Mouse (Mus musculus): ENCODE data around the gene Olfr237-ps1. TPM values are rescaled to one million over a fixed set of nuclear protein-coding genes. Genes with fewer than 3 reads are reported as not detected.

The Olfr237-ps1 gene
- polyA plus RNA-seq, 1 experiment from 2014 or later: not detected

DNA sequence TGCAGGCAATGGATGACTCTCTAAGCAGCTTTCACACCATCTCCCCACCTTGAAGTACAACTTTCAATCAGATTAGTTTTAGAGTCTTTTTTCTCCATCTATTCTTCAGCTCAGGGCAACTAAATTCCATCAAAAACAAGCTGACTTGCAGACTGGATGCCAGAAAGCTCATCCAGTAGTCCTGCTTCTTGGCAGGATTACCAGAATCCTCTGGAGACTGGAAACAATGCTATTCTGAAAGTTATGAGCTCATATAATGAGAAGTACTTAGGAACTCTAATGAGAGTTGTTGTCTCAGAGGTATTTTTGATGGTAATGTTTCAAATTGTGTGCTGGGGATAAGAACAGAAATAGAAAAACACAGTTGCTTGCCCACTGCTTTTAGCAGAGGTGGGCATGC, 50.4 kb downstream of the Olfr237-ps1 start, which contains the start of gene Olfr435:
Gene Olfr435, plus strand, starts transcription at position 366 of the 400 bp plus-strand sequence.
- no peaks in the 10 kb centered on the region for H3K4me1 ChIP-seq (ENCODE audit: control insufficient read depth, insufficient read depth, low read length)
- H3K4me2 ChIP-seq (ENCODE audit: low read depth, low read length): no peak within 1 kb of the TSS
- H3K9me3 ChIP-seq (replicated peaks; ENCODE audit: control insufficient read depth, low read length): no peaks in the 10 kb centered on the region
- no peak within 1 kb of the TSS for H3K9ac ChIP-seq (ENCODE audit: low read length)
- ATAC-seq (ENCODE audit: insufficient read depth, low FRiP score): no peak
- no peak within 1 kb of the TSS for H3K27ac ChIP-seq (ENCODE audit: low read length)
- no peaks in the 10 kb centered on the region for H3K36me3 ChIP-seq (ENCODE audit: control insufficient read depth, insufficient read depth, low read length)
- H3K27me3 ChIP-seq (ENCODE audit: control insufficient read depth, insufficient read depth, low read length): no peaks in the 10 kb centered on the region
- H3K4me3 ChIP-seq (replicated peaks; ENCODE audit: low read length): no peak within 1 kb of the TSS

DNA sequence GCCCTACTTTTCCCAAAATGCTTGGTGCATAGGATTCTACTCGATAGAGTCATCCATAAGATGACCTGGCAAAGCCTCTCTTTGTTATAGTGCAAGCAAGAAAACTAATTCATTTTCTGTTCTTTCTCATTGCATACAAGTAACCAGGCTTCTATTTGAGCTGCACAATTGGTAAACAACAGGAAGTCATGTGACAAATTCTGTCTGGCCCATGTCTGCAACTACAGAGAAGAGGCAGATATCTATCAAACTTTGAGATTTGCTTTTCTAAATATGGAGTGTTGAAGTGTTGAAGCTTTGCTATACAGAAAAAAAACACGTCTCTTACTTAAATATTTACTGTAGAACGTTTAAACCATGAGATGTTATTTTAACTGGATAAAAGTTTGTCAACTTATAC, 51.7 kb downstream of the Olfr237-ps1 start:
- Histone ChIP-seq H3K36me3 (ENCODE audit: control insufficient read depth, insufficient read depth, low read length) (no peaks in the 10 kb centered on the region), H3K4me2 (ENCODE audit: low read depth, low read length) (no peak overlapping the region), H3K9me3 (replicated peaks; ENCODE audit: control insufficient read depth, low read length) (no peaks in the 10 kb centered on the region), H3K4me3 (replicated peaks; ENCODE audit: low read length) (no peak overlapping the region), H3K9ac (ENCODE audit: low read length) (no peak overlapping the region), H3K27ac (ENCODE audit: low read length) (no peak overlapping the region), H3K4me1 (ENCODE audit: control insufficient read depth, insufficient read depth, low read length) (no peaks in the 10 kb centered on the region), H3K27me3 (ENCODE audit: control insufficient read depth, insufficient read depth, low read length) (no peaks in the 10 kb centered on the region)
- ATAC-seq (ENCODE audit: insufficient read depth, low FRiP score): no peak
- 35% methylated on average over 3 of the region's 3 CpGs for WGBS

DNA sequence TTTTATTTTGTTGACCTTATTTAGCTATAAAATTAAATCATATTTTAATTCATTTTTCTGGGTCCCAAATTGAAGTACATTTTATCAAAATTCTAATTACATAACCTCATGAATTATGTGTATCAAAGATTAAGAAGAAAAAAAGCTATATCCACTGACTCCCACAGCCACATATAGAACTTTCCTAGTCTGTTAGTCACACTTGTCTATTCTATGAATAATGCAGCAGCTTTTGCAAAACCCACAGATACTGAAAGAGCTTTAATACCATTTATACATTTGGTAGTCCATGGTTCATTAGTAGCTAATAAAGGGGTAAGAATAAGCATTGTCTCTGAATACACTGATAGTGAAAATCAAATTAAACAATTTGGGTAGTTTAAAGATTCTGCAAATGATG, 56.4 kb downstream of the Olfr237-ps1 start:
- H3K9me3 ChIP-seq (replicated peaks; ENCODE audit: control insufficient read depth, low read length): no peaks in the 10 kb centered on the region
- H3K4me1 ChIP-seq (ENCODE audit: control insufficient read depth, insufficient read depth, low read length): no peaks in the 10 kb centered on the region
- no peak overlapping the region for H3K27ac ChIP-seq (ENCODE audit: low read length)
- H3K36me3 ChIP-seq (ENCODE audit: control insufficient read depth, insufficient read depth, low read length): no peaks in the 10 kb centered on the region
- ATAC-seq (ENCODE audit: insufficient read depth, low FRiP score): no peak
- no peak overlapping the region for H3K4me3 ChIP-seq (replicated peaks; ENCODE audit: low read length)
- no peak overlapping the region for H3K4me2 ChIP-seq (ENCODE audit: low read depth, low read length)
- H3K27me3 ChIP-seq (ENCODE audit: control insufficient read depth, insufficient read depth, low read length): no peaks in the 10 kb centered on the region
- H3K9ac ChIP-seq (ENCODE audit: low read length): no peak overlapping the region

DNA sequence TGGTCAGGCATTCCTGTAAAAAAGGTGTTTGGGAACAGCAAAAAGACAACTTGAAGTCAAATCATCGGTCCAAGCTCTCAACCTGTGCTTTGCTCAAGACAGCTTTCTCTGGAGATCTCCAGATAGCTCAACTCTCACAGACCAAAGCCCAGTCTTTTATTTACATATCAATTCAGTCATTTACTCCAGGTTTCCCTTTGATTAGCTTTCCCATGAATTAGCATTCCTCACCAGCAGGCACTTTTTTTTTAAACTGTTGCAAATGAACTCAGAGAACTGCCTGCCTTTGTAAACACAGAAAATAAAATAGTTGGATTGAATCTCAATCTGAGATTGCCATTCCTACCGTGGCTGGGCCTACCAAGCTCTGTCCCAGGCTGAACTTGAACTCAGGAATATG, 59.0 kb downstream of the Olfr237-ps1 start:
- no peaks in the 10 kb centered on the region for H3K36me3 ChIP-seq (ENCODE audit: control insufficient read depth, insufficient read depth, low read length)
- no peak for ATAC-seq (ENCODE audit: insufficient read depth, low FRiP score)

More for the DNA sequence above, 59.0 kb downstream of the Olfr237-ps1 start:
- H3K9me3 ChIP-seq (replicated peaks; ENCODE audit: control insufficient read depth, low read length): no peaks in the 10 kb centered on the region
- H3K4me1 ChIP-seq (ENCODE audit: control insufficient read depth, insufficient read depth, low read length): no peaks in the 10 kb centered on the region
- no peak overlapping the region for H3K27ac ChIP-seq (ENCODE audit: low read length)
- H3K4me3 ChIP-seq (replicated peaks; ENCODE audit: low read length): no peak overlapping the region
- WGBS: 43% methylated on average over 2 of the region's 2 CpGs
- no peaks in the 10 kb centered on the region for H3K27me3 ChIP-seq (ENCODE audit: control insufficient read depth, insufficient read depth, low read length)
- H3K9ac ChIP-seq (ENCODE audit: low read length): no peak overlapping the region
- no peak overlapping the region for H3K4me2 ChIP-seq (ENCODE audit: low read depth, low read length)

Other genes with a start within 250 kb of the Olfr237-ps1 start
- gene Olfr447, start 237.7 kb upstream of the Olfr237-ps1 start, polyA plus RNA-seq (2015; fragmentation: Nextera tagmentation; extraction: Ambion mirVana): not detected in 2 replicates
- not detected in 2 replicates for gene Olfr446, start 225.2 kb upstream of the Olfr237-ps1 start, polyA plus RNA-seq (2015; fragmentation: Nextera tagmentation; extraction: Ambion mirVana)
- gene Olfr444, start 197.5 kb upstream of the Olfr237-ps1 start, polyA plus RNA-seq (2015; fragmentation: Nextera tagmentation; extraction: Ambion mirVana): not detected in 2 replicates
- not detected in 2 replicates for gene Olfr441, start 40.2 kb upstream of the Olfr237-ps1 start, polyA plus RNA-seq (2015; fragmentation: Nextera tagmentation; extraction: Ambion mirVana)
- gene Olfr437, start 16.7 kb downstream of the Olfr237-ps1 start, polyA plus RNA-seq (2015; fragmentation: Nextera tagmentation; extraction: Ambion mirVana): not detected in 2 replicates
- gene Olfr13, start 25.6 kb downstream of the Olfr237-ps1 start, polyA plus RNA-seq (2015; fragmentation: Nextera tagmentation; extraction: Ambion mirVana): not detected in 2 replicates
- gene Olfr435, start 50.6 kb downstream of the Olfr237-ps1 start, polyA plus RNA-seq (2015; fragmentation: Nextera tagmentation; extraction: Ambion mirVana): not detected in 2 replicates
- not detected in 2 replicates for gene Olfr434, start 66.5 kb downstream of the Olfr237-ps1 start, polyA plus RNA-seq (2015; fragmentation: Nextera tagmentation; extraction: Ambion mirVana)
- not detected in 2 replicates for gene Olfr47, start 85.0 kb downstream of the Olfr237-ps1 start, polyA plus RNA-seq (2015; fragmentation: Nextera tagmentation; extraction: Ambion mirVana)
- 21.0 and 23.5 TPM in 2 replicates for gene Arhgef5, start 119.0 kb downstream of the Olfr237-ps1 start, polyA plus RNA-seq (2015; fragmentation: Nextera tagmentation; extraction: Ambion mirVana)
- gene Nobox, start 163.0 kb downstream of the Olfr237-ps1 start, polyA plus RNA-seq (2015; fragmentation: Nextera tagmentation; extraction: Ambion mirVana): not detected in 2 replicates

All from stomach, embryonic 16.5 days (tissue).